Mouse (Mus musculus) Patski (cell line): Measurements from ENCODE around the gene Ift140. TPM values are rescaled to one million over a fixed set of nuclear protein-coding genes. Genes with fewer than 3 reads are reported as not detected.

Source experiments
- ATAC-seq: fragments of 100-300 bp; one replicate; pipeline ENCODE4 v1.8.0; 2021
- CTCF ChIA-PET: fragments of 350-600 bp; sonication (Branson Sonifier 250); formaldehyde crosslinking; loops from one replicate; lab custom pipeline; 2022; ENCODE audit warnings: inconsistent platforms; lab: Charles Lee
- POLR2A ChIA-PET: fragments of 350-600 bp; sonication (Branson Sonifier 250); formaldehyde crosslinking; loops from one replicate; lab custom pipeline; 2022; ENCODE audit warnings: antibody characterized with exemption, inconsistent platforms; lab: Charles Lee
- DNase-seq: peaks from one replicate; pipeline ENCODE4 v3.0.0-alpha.2; 2011; ENCODE audit warnings: low read depth, low spot score
- H3K27me3 ChIP-seq: fragments of 371-371 bp; one replicate; pipeline ENCODE4 v1.5.1; 2021
- CTCF ChIP-seq: fragments of 100-300 bp; IDR thresholded peaks from one replicate; pipeline ENCODE4 v1.5.1; 2021
- in situ Hi-C: fragments of 300-500 bp; cut with MboI; formaldehyde crosslinking; loops from 3 replicates; pipeline ENCODE4 v1.11.1; 2018; ENCODE audit warnings: low pct_unique_long_range_greater_than_20kb, mixed read lengths
- polyA plus RNA-seq: library from polyadenylated mRNA; unstranded; gene quantifications from one replicate; pipeline ENCODE4 v1.2.3, GENCODE M21; 2021

The Ift140 gene
- polyA plus RNA-seq, 1 experiment from 2014 or later: 24.5 TPM

DNA sequence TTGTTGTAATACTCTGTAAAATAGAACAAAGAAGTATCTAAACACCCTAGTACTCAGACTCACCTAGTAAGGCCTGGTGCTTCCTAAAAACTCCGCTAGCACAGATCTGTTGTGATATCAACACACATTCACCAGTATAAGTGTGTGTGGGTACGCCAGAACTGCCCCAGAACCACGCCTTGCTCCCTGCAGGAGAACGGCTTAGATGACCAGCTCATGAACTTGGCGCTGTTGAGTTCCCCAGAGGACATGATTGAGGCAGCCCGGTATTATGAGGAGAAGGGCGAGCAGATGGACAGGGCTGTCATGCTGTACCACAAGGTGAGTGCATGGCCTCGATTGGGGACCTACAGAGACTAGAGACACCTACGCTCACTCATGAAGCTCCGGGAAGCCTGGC is 74.6 kb downstream of the Ift140 start:
- in situ Hi-C loops: no loop called here
- DNase-seq: no peak

DNA sequence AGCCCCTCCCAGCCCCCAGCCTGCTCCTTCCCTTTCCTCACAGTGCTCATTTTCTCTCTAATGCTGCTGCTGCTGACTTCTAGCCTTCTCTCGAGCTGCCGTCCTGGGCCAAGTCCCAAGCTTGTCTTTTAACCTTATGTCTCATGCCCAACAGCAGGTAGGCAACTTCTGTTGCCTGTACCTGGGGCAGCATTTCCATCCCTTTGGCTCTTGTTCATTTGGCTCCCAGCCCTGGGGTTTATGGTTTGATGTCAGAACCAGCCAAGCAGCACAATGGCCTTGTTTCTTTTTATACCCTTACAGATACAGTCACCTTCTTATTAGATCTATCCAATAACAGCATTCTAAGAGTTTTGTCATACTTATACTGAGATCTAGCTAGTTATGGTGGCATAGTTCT is 80.3 kb downstream of the Ift140 start:
- no peak for TF ChIP-seq CTCF
- DNase-seq: no peak
- CTCF ChIA-PET: interaction anchor here (1.7 kb wide), 1 partner anchor 19 kb away, joined by 4 read pairs; no protein-coding TSS in a partner anchor
- in situ Hi-C loops: no loop called here
- no peaks in the 10 kb centered on the region for H3K27me3 ChIP-seq
- ATAC-seq: no peak
- POLR2A ChIA-PET: interaction anchor here (0.6 to 1.0 kb wide), 2 partner anchors 11 to 200 kb away, joined by 3 read pairs; no protein-coding TSS in a partner anchor

More for the DNA sequence above, 74.6 kb downstream of the Ift140 start:
- no peak for ATAC-seq
- no peaks in the 10 kb centered on the region for H3K27me3 ChIP-seq
- TF ChIP-seq CTCF: no peak
- CTCF ChIA-PET: no interaction called here
- POLR2A ChIA-PET: interaction anchor here (1.2 kb wide), 1 partner anchor 11 kb away, joined by 3 read pairs; no protein-coding TSS in a partner anchor

DNA sequence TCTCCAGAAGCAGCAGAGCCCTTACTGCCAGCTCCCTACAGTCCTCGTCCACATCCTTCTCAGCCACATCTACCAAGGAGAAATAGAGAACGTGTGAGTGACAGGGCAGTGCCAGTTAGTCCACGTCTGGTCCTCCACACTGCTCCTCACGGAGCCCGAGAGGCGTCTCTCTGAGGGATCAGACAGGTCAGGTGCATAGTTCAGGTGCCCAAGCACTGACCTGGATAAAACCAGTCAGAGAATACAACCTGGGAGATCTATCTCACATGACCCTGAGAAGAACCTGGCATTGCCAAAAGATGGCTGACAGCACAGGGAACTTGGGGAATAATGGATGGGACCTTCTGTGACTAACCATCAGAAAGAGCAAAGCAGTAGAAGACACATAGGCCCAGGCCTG is 84.2 kb downstream of the Ift140 start:
- DNase-seq: no peak
- no peak for TF ChIP-seq CTCF
- POLR2A ChIA-PET: no interaction called here
- no peak for ATAC-seq
- in situ Hi-C loops: no loop called here
- H3K27me3 ChIP-seq: no peaks in the 10 kb centered on the region
- CTCF ChIA-PET: no interaction called here

DNA sequence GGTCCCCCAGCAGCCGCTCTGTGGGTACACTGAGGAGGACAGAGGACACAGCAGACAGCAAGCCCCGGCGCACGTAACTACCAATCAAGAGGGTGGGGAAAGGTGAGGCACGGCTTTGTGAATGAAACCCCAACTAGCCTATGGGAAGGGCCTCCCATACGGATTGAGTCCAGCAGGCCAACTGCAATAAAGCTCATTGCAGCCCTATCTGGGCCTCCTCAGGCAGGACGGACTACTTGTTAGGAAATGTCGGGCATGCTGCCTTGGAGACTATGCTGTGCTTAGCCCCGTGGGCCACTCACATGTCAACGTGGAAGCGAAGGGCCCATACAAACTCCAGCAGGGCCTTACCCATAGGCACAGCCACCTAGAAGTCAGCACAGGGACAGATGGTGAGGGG is 85.5 kb downstream of the Ift140 start:
- ChIA-PET CTCF (no interaction called here), POLR2A (interaction anchor here (1.0 kb wide), 1 partner anchor 11 kb away, joined by 3 read pairs; no protein-coding TSS in a partner anchor)
- no peaks in the 10 kb centered on the region for H3K27me3 ChIP-seq
- in situ Hi-C loops: no loop called here
- DNase-seq (no peak), ATAC-seq (no peak)
- no peak for TF ChIP-seq CTCF

DNA sequence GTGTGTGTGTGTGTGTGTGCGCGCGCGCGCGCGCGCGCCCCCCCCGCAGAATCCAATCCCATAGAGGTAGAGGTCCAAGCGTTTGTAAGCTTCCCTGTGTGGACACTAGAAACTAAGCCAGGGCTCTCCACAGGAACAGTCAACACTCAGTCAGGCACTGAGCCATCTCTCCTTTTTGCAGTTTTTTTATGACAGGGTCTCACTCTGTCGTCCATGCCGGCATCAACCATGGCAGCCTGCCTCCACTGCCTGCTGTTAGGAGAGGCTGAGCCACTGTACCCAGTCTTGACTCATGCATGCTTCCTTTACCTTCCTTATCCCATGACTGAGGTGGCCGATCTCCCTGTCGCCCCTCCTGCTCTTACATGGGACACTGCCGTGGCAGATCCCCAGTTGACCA is 91.9 kb downstream of the Ift140 start:
- CTCF ChIA-PET: no interaction called here
- no peak for ATAC-seq
- no peak for DNase-seq
- no peak for TF ChIP-seq CTCF
- POLR2A ChIA-PET: no interaction called here
- no peaks in the 10 kb centered on the region for H3K27me3 ChIP-seq
- in situ Hi-C loops: no loop called here

DNA sequence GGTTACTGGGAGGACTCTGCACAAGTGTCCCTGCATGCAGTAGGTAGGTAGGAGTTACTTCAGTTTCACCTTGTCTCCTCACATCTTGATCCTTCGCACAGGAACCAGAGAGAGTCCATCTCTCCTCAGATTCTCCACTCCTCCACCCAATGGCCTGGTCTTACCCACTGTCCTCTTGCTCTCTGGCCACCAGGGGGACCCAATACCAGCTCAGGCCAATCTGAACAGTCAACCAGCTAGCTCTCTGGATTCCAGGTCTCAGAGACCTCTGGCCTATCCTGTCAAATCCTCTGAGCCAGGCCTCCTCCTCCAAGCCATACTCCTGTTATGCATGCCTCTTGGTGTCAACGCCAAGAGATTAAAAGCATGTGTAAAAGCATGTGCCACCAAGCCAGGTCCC is 93.7 kb downstream of the Ift140 start:
- ATAC-seq (no peak), DNase-seq (no peak)
- no peak for TF ChIP-seq CTCF
- in situ Hi-C loops: no loop called here
- ChIA-PET CTCF (no interaction called here), POLR2A (no interaction called here)
- no peaks in the 10 kb centered on the region for H3K27me3 ChIP-seq

DNA sequence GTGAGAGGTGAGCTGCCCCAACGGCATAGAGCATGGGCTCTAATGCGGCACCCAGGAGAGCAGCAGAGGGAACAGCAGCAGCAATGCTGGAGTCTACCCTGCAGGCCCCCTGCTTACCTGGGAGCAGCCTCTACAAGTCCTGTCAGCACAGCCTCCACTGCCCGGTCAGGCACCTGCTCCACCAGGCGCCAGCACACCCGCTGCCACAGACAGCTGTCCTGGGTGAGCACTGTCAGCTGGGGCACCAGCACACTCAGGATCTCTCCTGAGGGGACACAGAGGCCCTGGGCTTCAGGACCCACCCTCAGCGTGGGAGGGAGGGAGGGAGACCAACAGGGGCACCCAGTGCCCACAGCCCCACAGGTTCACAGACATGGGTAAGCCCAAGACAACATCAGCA is 94.7 kb downstream of the Ift140 start:
- no peak for DNase-seq
- no peaks in the 10 kb centered on the region for H3K27me3 ChIP-seq
- ATAC-seq: no peak
- CTCF ChIA-PET: no interaction called here
- TF ChIP-seq CTCF: no peak
- POLR2A ChIA-PET: interaction anchor here (0.6 kb wide), 1 partner anchor 1435 kb away, joined by 3 read pairs; no protein-coding TSS in a partner anchor
- in situ Hi-C loops: no loop called here

DNA sequence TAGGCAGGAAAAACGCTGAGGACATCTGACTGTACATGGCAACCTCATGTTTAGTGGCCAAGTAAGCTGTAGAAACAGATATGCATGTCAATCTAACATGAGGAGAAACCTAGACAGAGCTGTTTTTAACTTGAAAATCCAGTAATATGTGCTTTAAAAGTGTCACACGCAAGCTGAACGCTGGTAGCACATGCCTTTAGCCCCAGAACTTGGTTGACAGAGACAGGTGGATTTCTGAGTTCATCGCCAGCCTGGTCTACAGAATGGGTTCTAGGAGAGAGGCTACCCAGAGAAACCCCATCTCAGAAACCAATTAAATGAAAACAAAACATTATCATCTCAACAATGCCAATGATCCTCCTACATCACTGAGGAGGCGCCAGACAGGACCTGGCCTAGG is 95.3 kb downstream of the Ift140 start:
- ChIA-PET CTCF (interaction anchor here (1.3 kb wide), 1 partner anchor 9 kb away, joined by 3 read pairs; no protein-coding TSS in a partner anchor), POLR2A (no interaction called here)
- in situ Hi-C loops: no loop called here
- no peaks in the 10 kb centered on the region for H3K27me3 ChIP-seq
- ATAC-seq: no peak
- DNase-seq: no peak
- TF ChIP-seq CTCF: no peak

DNA sequence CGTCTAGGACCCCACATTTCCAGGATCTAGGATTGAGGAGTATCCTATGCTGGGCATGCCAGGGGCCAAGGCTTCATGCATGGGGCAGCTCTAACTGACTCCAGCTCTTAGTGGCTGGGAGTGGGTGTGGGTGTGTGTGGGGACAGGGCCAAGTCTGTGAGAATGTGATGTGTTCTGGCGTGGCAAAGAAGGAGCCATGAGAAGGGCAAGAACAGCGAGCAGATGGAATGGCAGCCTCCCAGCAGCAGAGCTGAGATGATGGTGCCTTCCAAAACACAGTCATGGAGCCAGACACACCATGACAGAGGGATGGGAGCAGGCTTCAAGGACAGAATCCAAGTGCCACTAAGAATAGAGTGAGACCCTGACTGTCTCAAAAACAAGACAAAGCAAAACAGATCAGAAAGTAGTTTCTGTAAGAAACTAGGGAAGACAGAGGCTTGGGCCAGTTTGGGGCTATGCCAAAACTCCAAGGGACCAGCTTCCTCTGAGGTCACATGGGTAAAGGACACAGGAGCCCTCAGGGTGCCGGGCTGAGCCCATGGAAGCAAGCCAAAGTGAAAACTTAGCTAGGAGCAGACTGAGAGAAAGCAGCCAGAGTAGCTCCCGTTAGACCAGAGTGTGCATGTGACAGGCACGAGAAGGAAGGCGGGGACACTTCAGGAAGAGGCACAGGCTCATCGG is 96.0 kb downstream of the Ift140 start:
- no peak for TF ChIP-seq CTCF
- ATAC-seq: no peak

DNA sequence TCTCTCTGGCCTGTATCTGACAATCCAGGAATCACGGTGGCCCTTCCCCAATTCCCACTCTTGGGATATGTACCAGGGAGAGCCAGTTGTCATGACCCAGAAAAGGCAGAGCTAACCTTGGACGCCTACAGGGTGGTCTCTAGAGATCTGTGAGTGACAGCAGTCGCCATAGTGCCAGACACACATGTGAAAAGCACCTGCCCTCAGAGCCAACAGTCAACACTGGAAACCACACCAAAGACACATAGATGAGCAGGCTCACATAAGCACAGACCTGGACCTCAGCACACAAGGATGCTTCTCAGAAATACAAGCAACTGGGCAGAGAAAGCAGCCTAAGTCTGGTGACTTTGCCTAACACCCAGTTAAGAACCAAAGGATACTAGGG is 96.5 kb downstream of the Ift140 start:
- CTCF ChIA-PET: interaction anchor here (1.3 to 1.4 kb wide), 2 partner anchors 8 to 10 kb away, joined by 3 read pairs; no protein-coding TSS in a partner anchor
- H3K27me3 ChIP-seq: no peaks in the 10 kb centered on the region
- no peak for TF ChIP-seq CTCF
- ATAC-seq (no peak), DNase-seq (no peak)
- POLR2A ChIA-PET: no interaction called here
- in situ Hi-C loops: no loop called here

More for the DNA sequence above, 96.0 kb downstream of the Ift140 start:
- in situ Hi-C loops: no loop called here
- H3K27me3 ChIP-seq: no peaks in the 10 kb centered on the region
- ChIA-PET POLR2A (no interaction called here), CTCF (interaction anchor here (1.3 to 1.4 kb wide), 2 partner anchors 8 to 10 kb away, joined by 3 read pairs; no protein-coding TSS in a partner anchor)
- no peak for DNase-seq

DNA sequence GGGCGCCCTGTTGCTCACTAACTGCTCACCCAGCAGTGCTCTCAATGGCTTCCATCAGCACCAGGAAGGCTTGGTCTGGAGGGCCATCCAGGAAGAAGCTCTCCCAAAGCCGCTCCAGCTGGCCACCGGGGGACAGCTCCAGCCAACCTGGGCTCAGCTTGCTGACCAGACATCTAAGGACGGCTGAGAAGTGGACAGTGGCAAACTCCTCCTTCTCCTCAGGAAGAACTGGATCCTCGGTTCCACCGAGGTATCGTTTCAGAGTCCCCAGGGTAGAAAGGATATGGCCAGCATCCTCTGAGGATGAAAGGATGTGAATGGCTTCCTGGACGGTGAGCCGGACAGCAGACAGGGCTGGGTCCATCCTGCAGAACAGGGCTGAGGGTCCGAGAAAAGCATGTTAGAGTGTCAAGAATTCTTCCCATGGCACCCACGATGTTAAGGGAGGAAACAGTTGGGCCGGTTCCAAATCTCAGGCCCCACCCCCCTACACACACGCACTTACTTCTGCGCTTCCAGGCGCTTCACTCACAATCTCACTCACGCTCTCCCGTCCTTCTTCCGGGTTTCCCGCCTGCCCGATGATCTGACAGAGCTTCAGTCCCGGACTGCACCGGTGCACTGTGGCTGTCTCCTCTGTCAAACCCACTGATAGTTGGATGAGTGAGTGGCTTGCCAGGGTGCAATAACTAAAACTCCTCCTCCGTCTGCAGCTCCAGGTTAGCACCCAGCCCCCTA is 99.2 kb downstream of the Ift140 start:
- ChIA-PET POLR2A (no interaction called here), CTCF (no interaction called here)
- peak; percentile 42 for ATAC-seq
- DNase-seq: no peak
- H3K27me3 ChIP-seq: no peaks in the 10 kb centered on the region
- in situ Hi-C loops: loop anchor here (5.0 kb wide), 1 partner anchor 157 kb away; the partner anchor contains the start of gene Ube2i
- no peak for TF ChIP-seq CTCF
